Mouse (Mus musculus) left cerebral cortex, postnatal 25 days (tissue): ENCODE data around the gene Smad5. TPM values are rescaled to one million over a fixed set of nuclear protein-coding genes. Genes with fewer than 3 reads are reported as not detected.

Experiments used
- DNase-seq, 2 experiments: peaks; one replicate each; pipeline ENCODE4 v3.0.0; 2022; ENCODE audit warnings: low spot score in 2 of 2, mixed read lengths in 1 of 2
- intact Hi-C: fragments of 180-260 bp; cut with DNase I; formaldehyde crosslinking; loops from one replicate; pipeline ENCODE4 v1.15.1; 2025
- total RNA-seq, 2 experiments: library from RNA; stranded (reverse); gene quantifications; 2 replicates each; pipeline ENCODE4 v1.2.3; 2021

Smad5 gene
- total RNA-seq, 2 experiments from 2014 or later: 20.2 to 20.3 TPM

DNA sequence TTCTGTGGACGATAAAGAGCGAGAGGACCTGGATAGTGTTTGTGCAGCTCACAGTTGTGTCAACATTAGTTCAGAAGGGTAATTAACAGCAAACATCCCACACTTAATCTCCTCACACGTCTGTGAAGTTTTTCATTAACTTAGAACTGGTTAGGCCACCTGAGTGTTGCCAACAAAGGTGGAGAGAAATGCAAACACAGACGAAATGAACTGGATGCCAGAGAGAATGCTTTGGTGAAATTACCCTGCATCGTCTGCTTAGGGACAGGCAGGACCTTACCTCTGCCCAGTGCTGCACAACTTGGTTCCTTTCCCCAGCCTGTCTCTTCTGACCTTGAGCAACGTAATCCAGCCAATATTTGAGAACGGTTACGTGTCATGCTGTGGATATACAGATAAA, 44.7 kb downstream of the Smad5 start:
- intact Hi-C loops: no loop called here
- DNase-seq: no peak

DNA sequence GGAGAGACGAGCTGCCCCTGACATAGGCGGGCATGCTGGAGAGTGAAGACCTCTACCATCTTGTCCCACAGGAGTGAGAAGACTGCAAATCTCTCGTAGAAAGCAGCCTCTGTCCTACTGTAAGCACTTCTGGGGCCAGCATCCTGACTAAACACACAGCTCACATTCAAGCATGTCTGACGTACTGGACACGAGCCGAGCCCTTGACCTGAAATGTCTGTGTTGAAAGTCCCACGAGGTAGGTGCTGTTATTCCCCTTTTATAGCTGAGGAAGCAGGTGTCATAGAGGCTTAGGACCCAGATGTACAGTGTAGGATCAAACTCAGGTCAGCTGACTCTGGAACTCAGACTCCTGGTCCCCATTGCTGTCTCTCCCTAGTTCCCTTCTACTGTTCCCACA, 46.6 kb downstream of the Smad5 start:
- no peak for DNase-seq
- intact Hi-C loops: no loop called here

DNA sequence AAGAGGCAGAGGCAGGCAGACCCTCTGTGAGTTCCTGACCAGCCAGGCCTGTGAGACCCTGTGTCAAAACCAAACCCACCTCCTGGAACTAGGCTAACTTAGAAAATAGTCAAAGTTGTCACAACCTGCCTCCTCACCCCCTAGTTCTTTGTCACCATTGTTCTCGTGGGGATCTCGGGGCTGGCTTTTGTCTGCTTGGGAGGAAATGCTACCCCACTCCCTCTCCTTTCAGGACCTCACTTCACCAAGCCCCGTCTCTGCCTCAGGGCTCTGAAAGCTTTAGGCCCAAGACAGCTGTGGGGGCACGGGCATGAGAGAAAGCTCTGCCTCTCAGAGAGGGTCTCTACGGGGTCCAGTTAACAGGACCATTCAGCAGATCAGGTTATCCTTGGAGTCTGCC, 49.0 kb downstream of the Smad5 start:
- intact Hi-C loops: no loop called here
- DNase-seq: no peak

DNA sequence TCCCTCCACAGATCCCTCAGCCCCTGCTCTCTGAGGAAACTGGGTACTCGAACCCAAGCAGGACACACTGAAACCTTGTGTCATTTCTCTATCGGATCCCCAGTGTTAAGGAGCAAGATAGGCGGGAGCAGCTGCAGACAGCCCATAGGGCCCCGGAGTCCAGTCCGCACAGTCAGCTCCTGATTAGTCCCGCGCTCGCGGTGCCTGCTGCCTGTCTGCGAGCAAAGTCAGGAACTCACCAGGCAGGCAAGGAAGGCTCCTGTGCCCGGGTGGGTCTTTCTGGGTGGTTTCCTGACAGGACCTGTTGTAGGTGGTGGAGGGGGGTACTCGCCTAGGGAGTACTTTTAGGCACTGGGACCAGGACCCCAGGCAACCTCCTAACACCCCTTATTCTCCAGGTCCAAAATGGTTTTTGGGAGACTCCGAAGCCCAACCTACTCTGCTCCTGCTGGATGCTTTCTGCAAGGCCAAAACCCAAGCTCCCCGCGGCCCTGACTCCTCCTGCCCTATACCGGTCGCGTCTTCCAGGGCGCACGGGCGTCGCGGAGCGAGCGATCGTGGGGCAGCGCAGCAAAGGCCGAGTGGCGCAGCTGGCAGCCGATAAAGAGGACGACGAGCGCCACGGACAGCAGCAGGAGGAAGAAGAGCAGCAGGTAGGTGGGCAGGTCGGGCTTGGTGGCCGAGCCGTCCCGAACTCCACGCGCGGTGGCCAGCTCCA, 49.8 kb downstream of the Smad5 start:
- DNase-seq: no peak
- intact Hi-C loops: no loop called here

DNA sequence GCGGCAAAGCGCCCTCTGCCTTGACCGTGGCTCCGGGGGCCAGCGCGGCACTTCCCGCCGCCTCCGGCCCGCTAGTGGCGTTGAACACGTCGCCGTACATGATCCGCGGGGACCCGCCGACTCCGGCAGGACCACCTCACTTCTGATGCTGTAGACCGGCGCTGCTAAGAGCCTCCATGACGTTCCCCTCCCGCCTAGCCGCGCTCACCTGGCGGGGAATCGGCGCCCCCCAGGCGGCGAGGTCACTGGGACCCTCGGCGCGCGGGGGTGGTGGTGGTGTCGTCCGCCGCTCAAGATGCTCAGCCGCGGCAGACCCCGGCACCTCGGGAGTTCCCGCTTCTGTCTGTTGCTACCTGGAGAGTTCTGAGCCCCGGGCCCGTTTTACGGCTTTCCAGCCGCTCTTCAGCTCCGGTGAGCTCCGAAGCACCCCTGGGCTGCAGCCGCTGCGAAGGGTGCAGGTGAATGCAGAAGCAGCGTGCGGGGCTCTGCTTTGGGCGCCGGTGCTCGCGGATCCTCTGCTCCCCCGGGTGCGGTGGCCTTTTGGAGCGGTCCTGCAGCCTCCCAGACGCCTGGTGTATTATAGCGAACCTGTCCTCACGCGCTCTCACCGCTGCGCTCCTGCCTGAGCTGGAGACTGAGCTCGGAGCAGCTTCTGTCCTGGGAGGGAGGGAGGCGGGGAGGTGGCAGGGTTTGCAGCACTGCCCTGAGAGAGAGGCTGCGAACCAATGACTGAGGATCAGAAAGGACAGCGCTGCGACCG, 50.6 kb downstream of the Smad5 start, which contains the start of gene Gm45623:
Gene Gm45623, minus strand, starts transcription at position 636 of the 760 bp plus-strand sequence.
- intact Hi-C loops: no loop called here
- DNase-seq: no peak

DNA sequence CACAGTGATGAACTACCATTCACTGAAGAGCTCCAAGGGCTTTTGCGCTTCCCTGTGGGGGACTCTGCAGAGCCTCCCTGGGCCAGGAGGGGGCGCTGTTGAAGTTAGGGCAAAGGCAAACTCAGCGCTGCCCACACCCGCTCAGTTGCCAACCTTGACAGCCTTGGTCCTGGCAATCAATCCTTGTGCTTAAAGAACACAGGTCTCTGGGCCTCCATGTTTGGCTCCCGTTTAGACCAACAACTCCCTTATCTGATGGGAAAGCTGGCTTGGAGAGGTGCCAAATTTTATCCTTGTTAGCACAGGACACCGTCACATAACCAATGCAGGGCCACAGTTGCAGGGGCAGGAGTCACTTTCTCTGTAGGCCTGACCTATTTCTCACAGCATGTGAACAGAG, 53.1 kb downstream of the Smad5 start:
- intact Hi-C loops: loop anchor here (5.0 kb wide), 1 partner anchor 279 kb away; no protein-coding TSS in a partner anchor
- no peak for DNase-seq

DNA sequence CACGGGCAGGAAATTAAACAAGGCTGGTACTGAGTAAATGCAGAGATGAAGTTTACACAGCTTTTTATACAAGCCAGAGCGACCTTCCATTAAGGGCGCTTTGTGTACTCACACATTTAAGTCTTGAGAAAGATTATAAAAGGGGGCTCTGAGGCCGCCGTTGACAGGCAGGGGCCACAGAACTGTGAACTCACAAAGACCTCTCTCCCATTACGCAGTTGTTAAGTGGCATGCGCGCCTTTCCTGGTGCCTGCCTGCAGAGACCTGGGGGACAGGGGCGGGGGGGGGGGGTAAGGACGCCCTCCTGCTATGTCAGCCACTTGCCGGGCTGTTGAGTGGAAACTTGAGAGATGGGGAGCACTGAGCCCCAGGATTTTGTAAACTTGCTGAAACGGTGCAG, 54.4 kb downstream of the Smad5 start:
- no peak for DNase-seq
- intact Hi-C loops: loop anchor here (5.0 kb wide), 1 partner anchor 280 kb away; no protein-coding TSS in a partner anchor

DNA sequence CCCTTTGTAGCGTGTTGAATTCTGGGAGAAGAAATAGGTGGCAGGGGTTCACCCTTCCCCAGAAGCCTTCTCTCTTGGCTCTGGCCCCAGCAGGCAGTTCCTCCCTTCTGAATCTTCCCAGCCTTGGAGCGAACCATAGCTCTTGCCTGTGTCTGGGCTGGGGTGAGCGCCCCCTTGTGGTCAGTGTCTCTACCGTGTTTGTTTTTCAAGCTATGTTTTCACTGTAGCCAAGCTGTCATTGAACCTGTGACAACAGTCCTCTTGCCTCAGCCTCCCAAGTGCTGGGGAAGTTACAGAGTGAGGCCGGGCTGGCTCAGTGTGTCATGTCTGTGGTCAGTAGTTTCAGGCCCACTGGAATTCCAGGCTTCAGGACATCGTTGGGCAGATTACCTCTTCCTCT, 55.7 kb downstream of the Smad5 start:
- intact Hi-C loops: loop anchor here (5.0 kb wide), 1 partner anchor 281 kb away; no protein-coding TSS in a partner anchor
- DNase-seq: peak; percentile 61 to 68

DNA sequence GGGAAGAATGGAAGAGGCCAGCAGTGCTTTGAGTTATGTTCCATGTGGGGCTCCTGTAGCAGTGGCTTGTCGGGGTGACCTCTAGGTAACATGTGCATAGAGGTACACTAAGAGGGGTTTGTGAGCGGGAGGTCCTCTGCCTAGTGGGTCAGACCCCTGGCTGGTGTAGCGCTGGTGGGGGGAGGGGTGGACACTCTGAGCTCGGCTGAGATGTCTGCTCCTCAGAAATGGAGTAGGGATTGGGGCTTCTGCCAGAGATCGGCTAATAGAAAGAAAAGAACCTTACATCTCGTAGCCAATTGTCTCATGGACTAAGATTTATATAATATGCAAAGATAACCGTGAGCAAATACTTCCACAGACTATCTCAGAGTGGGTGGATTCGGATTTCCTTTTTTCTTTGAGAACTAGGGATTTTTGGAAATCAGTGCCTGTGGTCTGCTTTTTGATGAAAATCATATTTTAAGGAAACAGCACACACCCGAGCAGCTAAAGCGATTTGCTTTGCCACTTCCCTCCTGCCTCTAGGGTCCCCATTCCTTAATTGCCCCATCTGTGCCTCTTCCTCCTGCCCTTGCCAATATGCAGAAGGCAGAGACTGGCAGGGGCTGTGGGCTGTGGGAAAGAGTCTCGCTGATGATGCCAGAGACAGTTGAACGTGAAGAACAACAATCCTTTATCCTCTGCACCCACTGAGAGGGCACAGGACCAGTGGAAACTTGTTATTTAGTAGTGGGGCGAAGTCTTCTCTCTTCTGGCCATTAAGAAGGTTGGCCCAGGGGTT, 59.8 kb downstream of the Smad5 start:
- intact Hi-C loops: no loop called here
- no peak for DNase-seq

DNA sequence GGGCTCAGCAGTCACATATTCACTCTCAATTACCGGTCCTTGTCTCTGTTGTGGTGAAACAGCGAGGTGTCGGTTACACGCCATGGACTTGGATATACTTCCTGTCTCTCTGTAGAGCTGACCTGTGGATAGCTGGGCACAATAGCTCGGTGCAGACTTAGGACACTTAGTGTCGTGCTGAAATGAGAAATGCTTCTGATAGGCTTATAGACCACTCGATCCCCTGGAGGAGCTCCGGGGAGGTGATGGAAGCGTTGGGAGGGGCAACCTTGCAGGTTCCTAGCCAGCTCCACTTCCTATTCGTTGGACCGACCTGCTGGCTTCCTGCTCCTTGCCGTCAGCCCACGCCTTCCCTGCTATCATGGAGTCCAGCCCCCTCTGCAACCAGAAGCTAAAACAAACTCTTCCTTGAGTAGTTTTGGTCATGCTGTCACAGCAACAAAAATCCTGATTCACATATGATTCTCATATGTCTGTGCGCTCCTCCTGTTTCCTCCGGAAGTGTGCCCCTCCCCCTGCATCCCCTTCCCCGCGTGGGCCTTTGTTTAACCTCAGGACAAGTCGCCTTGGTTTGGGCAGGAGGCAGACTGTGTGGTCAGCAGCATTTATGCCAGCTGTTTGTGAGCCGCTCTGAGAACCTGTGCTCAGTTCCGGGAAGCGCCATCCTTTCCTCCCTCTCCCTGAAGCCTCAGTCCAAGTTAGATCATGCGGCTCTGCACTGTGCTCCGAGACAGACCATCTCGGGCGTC, 62.6 kb downstream of the Smad5 start:
- no peak for DNase-seq
- intact Hi-C loops: no loop called here

DNA sequence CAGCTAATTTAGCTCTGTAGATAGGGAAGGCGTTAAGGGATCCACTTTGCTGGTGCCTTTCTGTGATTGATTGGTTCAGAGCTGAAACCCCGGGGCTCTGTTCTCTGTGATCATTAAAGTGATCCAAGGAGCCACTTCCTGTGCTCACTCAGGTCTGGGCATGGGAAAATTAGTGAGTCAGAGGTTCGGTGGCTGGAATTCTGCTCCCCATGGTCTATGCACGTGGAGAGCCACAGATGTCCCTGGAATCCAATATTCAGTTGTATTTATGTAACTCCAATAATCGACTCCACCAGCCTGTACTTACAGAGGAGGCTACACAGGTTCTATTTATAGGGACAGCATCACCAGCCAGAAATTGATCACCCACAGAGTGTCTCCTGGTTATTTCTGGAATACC, 63.4 kb downstream of the Smad5 start:
- intact Hi-C loops: no loop called here
- DNase-seq: no peak

DNA sequence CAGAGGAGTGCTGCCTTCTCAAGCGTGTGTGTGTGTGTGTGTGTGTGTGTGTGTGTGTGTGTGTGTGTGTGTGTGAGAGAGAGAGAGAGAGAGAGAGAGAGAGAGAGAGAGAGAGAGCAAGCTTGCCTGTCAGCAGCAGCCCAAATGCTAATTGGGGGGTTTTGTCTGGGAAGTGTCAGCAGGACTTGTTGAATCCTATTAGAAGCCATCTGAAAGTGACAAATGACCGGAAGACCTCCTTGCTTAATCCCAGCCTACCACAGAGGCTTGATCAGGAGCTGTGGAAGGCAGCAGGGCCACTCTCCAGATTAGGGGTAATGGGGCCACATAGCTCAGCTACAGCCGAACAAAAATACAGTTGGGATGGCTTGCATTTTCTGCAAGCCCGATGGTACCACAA, 66.6 kb downstream of the Smad5 start:
- DNase-seq: no peak
- intact Hi-C loops: no loop called here

DNA sequence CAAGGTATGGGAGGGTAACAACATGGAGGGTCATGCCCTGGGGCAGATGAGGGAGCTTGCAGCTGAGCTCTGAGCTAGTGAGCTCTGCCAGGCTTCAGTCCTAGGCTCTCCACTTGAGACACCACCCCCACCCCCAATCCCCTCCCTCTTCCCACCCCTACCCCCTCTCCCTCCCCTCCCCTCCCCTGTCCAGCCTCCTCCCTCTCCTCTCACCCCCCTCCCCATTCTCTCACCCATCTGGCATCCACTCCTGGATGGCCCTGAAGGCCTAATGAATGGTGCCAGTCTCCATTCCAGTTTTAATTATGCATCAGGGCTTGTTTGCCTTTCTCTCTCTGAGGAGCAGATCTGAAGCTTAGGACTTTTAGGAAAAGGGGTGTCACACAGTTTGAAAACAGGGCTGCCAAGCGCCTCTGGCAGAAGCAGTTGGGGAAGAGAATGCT, 67.3 kb downstream of the Smad5 start:
- intact Hi-C loops: no loop called here
- peak in 1 of 2 experiments; percentile 20 for DNase-seq

DNA sequence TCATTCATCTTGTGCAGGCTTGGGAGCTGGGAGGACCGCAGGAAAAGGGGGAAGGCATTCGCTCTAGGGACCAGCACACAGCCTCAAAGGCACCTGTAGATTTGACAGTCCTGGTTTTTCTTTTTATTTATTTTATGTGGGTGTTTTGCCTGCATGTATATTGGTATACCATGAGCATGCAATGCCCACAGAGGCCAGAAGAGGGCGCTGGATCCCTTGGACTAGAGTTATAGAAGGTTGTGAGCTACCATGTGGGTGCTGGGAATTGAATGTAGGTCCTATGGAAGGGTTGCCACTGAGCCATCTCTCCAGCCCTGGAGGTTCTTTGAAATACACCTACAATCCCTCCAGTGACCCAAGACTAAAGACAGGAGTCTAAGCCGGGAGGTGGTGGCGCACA, 68.0 kb downstream of the Smad5 start:
- intact Hi-C loops: no loop called here
- DNase-seq: no peak

DNA sequence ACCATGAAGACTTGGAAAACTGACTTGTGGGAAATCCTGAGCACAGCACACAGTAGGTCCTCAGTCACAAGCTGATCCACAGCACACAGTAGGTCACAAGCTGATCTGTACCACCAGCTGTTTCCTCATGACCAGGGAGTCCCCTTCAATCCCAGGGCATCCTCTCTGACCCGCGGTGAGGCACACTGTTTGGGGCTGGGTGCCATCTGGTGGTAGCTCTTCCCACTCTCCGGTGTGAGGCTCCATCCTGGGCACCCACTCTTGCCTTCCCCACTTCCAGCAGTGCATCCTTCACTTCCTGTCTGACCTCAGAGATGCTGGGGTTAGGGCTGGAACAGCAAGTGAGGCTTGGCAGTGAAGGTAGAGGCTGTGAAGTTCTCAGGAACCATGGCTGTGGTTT, 69.8 kb downstream of the Smad5 start:
- intact Hi-C loops: no loop called here
- DNase-seq: no peak

DNA sequence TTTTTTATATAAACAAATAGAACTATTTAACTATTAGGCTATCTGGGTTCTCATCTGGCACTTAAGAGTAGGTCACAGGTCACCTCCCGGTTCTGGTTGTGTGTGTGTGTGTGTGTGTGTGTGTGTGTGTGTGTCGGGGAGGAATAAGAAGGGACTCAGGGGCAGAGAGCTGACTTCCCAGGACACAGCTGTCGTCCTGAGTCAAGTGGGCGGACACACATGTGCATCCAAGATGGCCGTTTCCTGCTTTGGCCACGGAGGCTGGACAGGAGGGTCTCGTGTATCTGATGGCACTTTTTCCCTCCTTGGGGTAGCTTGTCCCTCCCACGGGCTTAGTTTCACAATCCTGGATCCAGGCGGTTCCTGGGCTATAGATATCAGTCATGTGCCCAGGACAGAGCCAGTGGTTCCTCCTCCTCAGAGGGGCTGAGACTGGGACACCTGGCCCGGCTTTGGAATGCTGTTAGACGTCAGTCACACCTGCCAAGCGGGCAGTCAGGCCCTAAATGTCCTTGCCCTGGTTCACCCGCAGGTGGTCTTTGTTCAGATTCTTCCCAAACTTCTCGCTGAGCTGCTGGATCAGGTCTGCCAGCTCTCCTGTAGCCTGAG, 70.6 kb downstream of the Smad5 start:
- intact Hi-C loops: no loop called here
- no peak for DNase-seq

DNA sequence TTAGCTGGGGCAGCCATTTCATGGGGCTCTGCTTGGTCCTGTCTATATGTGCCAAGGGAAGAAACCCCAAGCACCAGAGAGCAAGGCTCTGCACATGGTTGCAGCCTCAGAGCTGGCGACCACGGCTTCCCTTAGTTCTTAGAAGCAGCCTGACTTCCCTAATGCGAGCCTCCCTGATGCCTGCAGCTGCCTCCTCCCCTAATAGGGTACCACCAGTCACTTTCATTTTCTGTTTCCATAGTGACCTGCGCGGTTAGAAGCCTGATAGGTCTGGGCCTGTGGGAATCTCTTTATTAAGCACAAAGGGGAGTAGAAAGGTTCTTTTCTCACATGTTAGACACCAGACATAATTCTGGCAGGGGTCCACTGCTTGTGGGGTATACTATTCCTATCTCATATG, 71.5 kb downstream of the Smad5 start:
- intact Hi-C loops: no loop called here
- DNase-seq: no peak

DNA sequence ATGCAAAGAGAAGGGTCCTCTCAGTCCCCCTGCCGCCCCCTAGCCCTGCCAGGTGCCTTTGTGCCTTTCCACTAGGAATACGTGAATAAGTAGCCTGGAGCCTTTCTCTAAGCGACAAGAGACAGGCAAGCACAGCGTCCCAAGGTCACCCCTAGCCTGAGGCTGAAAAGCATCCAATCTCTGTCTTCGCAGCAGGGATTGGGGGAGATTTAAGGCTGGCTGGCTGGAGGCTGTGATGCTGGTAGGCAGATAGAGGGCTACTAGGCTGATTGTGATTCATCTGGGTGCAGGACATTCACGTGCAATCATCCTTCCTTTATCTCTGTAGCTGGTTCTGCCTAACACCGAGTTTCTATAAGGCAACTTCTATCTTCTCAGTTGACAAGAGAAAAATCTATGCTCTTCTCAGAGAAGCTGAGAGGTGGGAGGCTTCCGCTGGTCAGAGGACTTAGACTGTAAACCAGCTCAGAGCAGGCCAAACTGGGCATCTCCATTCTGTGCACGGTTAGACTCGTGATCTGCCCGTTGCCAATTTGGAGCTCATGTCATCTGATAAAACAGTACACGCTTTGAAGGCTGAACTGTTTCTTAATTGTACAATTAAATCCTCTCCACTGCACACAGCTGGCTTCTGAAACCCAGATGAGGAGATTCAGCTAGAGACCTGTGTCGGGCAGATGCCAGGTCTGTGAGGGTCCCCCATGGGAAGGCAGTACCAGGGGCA, 78.1 kb downstream of the Smad5 start:
- intact Hi-C loops: no loop called here
- DNase-seq: peak; percentile 25 to 31

DNA sequence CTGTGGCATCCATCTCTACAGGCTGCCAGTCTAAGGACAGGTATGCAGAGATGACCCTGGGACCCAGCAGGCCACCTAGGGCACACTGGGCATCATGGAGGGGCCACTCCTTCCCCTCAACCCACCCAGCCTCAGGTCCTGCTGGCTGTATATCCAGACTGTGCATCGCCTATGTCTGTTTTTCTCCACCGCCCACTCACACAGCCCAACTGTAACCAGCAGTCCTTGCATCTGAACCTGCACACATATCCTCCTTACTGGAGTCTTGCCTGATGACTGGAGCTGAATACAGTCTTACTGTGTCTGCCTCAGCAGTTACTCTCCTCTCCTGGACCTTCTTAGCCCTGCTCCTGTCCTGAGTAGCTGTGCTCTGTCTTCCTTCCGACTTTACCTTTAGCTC, 78.9 kb downstream of the Smad5 start:
- DNase-seq: peak; percentile 37 to 66
- intact Hi-C loops: no loop called here
